Mouse (Mus musculus) embryonic stem cell, embryonic (primary cell): ENCODE data around the gene Dixdc1.

Experiments
- CTCF ChIA-PET, 4 experiments: fragments of 300-600 bp in 2 of 4; fragments of 350-600 bp in 2 of 4; sonication (Branson Sonifier 250); formaldehyde crosslinking; loops; one replicate each; lab custom pipeline; 2022; ENCODE audit warnings: inconsistent platforms in 2 of 4; lab: Charles Lee
- POLR2A ChIA-PET, 4 experiments: fragments of 300-600 bp in 2 of 4; fragments of 350-600 bp in 2 of 4; sonication (Branson Sonifier 250); formaldehyde crosslinking; loops; one replicate each; lab custom pipeline; 2022; ENCODE audit warnings: antibody characterized with exemption in 4 of 4, inconsistent platforms in 1 of 4; lab: Charles Lee

Dixdc1 gene

DNA sequence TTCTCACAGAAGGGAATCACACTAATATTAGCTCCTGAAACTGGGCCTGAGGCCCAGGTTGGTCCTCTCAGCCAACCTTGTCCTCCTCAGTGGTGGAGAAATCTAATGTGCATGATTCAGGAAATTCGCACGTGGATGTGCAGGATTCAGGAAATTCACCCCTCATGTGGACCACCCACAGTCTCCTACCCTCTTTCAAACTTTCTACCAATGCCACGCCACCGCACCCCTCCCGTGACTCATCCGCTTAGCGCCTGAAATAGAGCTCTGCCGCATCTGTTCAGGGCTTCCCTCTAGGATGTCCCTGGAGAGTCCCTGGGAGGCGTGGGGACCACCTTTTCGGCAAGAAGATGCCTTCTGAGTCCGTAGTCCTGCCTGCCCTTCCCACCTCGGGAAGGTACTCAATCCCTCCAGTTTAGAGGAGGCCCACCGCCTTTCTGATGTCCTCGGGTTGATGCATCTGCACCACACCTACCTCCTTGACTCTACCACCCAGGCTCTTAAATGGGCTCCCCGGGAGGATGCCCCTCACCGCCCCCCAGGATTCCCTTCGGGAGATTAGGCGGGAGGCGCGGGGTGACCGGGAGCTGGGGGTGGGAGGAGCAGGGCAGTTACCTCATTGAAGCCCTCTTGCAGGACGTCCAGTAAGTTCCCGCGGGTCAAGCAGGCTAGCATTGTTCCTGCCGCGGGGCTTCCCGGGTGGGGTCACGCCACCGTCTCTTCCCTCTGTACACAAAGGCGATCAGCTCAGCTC lies 12.0 kb downstream of the Dixdc1 start:
- ChIA-PET CTCF (interaction anchor here in 2 of 4 experiments (0.5 to 1.0 kb wide), 5 partner anchors 18 to 280 kb away, joined by 3 read pairs; partner anchors contain the start of genes Fdxacb1 (in 1 of the 2), Sdhd (in 1 of the 2) and Timm8b (in 1 of the 2)), POLR2A (interaction anchor here in 3 of 4 experiments (0.6 to 5.9 kb wide), 26 partner anchors 8 to 272 kb away, joined by 3 to 23 read pairs (median 4); partner anchors contain the start of genes 2310030G06Rik (in 2 of the 3), Dixdc1 (in 2 of the 3), Fdxacb1 (in 2 of the 3) and Cryab (in 1 of the 3))

DNA sequence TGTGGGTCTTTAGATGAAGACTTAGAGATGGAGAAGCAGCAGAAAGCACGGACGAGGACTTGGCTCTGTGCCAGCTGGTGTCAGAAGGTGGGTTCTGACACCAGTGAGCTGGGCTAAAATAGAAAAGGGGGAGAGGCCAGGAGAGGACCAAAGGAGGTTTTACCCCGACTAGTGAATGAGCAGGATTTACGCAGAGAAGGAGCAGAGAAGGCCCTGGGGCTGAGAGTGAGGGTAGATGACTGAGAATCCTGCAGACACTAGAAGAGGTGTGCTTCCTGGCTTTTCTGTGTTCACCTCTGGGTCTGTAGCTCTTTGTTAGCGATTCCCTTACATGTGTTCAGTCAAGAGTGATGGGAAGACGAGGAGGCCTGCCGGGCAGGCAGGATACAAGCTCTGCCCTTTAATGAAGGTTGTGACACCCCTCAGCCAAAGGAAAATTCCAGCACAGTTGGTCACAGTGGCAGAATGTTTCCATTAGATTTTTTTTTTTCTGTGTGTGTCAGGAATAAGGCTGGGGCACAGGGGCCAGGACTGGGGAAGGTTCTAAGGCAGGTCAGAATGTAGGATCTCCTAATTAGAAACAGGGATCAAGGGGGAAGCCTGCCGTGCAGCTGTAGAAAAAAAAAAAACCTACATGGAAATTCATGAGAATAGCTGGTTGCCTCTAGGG lies 13.3 kb downstream of the Dixdc1 start:
- POLR2A ChIA-PET, result interaction anchor here in 3 of 4 experiments (0.6 to 5.9 kb wide), 10 partner anchors 8 to 42 kb away, joined by 3 to 23 read pairs (median 8); partner anchors contain the start of genes 2310030G06Rik (in 3 of the 3), Dixdc1 (in 2 of the 3) and Fdxacb1 (in 2 of the 3)
- CTCF ChIA-PET, result interaction anchor here in 1 of 4 experiments (0.6 kb wide), 1 partner anchor 74 kb away, joined by 4 read pairs; no protein-coding TSS in a partner anchor

DNA sequence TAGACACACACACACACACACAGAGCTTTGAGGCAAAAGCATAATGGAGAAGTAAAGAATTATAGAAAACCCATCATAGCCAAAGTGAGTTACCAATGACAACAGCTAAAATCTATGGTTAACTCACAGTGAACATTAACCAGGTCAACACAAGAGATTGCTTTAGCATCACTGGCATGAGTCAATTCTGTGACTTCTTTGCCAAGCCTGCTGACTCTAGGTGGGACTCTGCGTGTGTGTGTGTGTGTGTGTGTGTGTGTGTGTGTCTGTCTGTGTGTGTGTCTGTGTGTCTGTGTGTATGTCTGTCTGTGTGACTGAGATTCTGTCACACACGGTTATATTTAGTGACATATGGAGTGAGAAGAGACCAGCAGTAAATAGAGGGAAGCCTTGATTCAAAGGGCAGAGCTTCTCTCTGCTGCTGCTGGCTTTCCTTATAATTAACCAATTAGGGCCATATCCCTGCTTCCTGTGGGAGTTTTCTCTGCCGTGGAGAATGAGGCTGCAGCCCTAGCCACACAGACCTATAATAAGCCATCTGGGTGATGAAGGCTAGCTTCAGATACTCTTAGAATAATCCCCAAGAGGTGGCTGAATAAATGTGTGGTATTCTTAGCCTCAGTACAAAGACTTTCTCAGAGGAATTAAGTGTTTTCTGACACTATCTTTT lies 14.5 kb downstream of the Dixdc1 start:
- ChIA-PET CTCF (interaction anchor here in 1 of 4 experiments (0.6 kb wide), 1 partner anchor 12 kb away, joined by 3 read pairs; no protein-coding TSS in a partner anchor), POLR2A (interaction anchor here in 2 of 4 experiments (0.5 to 0.9 kb wide), 2 partner anchors 27 to 28 kb away, joined by 3 read pairs; no protein-coding TSS in a partner anchor)

DNA sequence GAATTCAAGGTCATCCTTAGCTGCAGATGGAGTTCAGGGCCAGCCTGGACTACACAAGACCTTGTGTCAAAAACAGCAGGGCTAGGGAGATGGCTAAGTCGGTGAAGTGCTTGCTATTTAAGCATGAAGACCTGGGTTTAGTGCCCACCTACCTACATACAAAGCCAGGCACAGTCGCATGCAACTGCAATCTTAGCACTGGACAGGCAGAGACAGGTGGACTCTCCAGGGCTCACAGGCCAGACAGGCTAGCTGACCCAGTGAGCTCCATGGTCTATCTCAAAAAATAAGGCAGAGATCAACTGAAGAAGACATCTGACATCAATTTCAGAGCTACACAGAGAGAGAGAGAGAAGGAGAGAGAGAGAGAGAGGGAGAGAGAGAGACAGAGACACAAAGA lies 15.2 kb downstream of the Dixdc1 start:
- ChIA-PET POLR2A (interaction anchor here in 1 of 4 experiments (0.9 to 1.2 kb wide), 3 partner anchors 9 to 26 kb away, joined by 3 read pairs; no protein-coding TSS in a partner anchor), CTCF (interaction anchor here in 1 of 4 experiments (0.6 kb wide), 1 partner anchor 13 kb away, joined by 3 read pairs; no protein-coding TSS in a partner anchor)

DNA sequence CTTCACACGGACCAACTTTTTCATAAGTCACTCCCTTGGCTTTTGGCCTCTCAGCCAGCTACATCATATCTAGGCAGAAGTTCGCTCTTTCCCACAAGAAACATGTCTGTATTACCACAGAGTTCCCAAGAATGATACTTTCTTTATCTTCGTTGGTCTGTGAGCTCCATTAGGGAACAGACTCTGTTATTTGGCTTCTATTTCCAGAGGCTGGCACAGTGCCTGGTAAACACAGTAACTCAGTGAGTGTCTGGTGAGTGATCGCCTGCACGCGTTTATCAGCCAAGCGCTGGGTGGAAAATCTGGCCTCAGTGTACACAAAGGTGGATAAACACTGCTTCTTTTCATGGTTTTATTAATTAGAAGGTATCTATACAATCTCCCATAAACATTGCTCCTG lies 15.9 kb downstream of the Dixdc1 start:
- CTCF ChIA-PET, result no interaction called here
- POLR2A ChIA-PET, result interaction anchor here in 1 of 4 experiments (0.7 to 1.2 kb wide), 3 partner anchors 10 to 29 kb away, joined by 3 read pairs; no protein-coding TSS in a partner anchor

DNA sequence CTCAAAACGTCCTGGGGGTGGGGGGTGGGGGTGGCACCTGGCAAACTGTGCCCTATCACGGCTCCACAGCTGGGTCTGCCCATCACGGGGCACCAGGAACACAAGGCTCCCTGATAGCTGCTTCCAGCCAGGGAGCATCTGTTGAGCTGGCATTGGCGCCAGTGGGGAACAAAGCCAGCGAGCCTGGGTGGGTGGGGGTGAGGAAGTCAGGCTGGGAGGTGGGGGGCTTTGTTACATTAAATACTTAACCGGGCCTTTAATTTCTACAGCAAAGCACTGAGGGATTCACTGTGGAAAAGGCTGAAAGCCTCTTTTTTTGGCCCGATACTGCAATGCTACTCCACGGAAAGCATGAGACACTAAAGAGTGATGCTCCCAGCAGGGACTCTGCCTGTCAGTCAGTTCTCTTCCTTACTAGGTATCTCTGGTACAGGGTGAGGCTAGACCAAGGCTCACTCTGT lies 16.8 kb downstream of the Dixdc1 start:
- CTCF ChIA-PET, result interaction anchor here in 2 of 4 experiments (0.6 to 1.2 kb wide), 6 partner anchors 7 to 47 kb away, joined by 3 read pairs; partner anchors contain the start of genes Dixdc1 (in 1 of the 2) and Fdxacb1 (in 1 of the 2)
- POLR2A ChIA-PET, result interaction anchor here in 2 of 4 experiments (0.6 to 2.0 kb wide), 4 partner anchors 21 to 113 kb away, joined by 3 to 7 read pairs (median 4); no protein-coding TSS in a partner anchor

DNA sequence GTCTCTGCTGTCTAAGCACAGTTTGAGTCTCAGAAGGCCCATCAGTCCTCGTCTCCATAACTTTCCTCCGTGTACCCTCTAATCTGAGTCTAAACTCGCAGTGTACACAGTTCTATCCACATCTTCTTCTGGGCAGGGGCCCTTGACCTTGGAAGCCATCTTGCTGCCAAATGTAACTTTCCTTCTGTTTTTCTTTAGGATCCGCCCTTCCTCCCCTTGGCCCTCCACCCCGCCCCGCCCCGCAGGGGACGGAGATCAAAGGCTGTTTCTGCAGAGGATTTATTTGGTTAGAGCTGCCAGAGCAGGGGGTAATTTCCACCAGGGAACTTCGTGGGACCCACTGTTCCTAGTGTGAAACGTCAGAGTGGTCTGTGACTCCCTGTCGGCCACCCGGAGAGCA lies 18.3 kb downstream of the Dixdc1 start:
- CTCF ChIA-PET, result interaction anchor here in 2 of 4 experiments (0.7 to 1.6 kb wide), 2 partner anchors 40 to 47 kb away, joined by 3 to 4 read pairs; partner anchors contain the start of gene Fdxacb1 (in 1 of the 2)

DNA sequence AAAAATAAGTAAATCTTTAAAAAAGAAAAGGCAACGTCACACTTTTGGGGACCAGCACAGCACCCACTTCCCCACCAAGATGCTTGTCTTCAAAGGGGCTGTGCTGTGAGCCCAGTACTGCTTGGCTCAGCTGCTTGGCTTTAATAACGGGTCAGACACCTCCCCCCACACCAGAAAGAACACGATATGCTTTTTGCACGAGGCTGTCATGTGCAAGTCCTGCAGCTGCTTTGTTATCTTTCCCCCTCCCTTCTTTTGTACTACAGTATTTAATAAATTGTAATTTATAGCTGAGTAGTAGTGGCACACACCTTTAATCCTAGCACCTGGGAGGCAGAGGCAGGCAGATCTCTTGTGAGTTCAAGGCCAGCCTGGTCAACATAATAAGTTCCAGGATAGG lies 20.4 kb downstream of the Dixdc1 start:
- POLR2A ChIA-PET, result interaction anchor here in 3 of 4 experiments (0.7 to 2.2 kb wide), 7 partner anchors 8 to 21 kb away, joined by 3 to 15 read pairs (median 3); partner anchors contain the start of gene Dixdc1 (in 2 of the 3)
- CTCF ChIA-PET, result no interaction called here

More for the DNA sequence above, 18.3 kb downstream of the Dixdc1 start:
- POLR2A ChIA-PET, result interaction anchor here in 2 of 4 experiments (1.1 to 2.0 kb wide), 5 partner anchors 9 to 47 kb away, joined by 3 to 8 read pairs (median 4); partner anchors contain the start of gene Fdxacb1 (in 1 of the 2)

DNA sequence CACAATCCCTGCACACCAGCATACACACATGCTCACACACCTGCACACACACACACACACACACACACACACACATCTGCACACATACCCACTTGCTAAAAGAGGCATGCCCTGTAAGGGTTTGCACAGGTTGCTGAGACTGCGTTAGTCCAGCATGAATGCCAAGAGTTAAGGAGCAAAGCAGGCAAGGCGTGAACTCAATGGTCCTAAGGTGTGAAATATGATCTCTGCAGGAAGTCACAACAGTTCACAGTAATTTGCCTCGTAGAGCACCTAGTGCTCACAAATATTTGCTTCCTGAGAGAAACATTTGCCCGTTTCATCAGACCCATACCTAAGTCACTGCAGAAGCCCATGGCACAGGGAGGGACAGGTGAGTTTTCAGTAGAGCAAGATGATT lies 25.1 kb downstream of the Dixdc1 start:
- ChIA-PET POLR2A (no interaction called here), CTCF (no interaction called here)

DNA sequence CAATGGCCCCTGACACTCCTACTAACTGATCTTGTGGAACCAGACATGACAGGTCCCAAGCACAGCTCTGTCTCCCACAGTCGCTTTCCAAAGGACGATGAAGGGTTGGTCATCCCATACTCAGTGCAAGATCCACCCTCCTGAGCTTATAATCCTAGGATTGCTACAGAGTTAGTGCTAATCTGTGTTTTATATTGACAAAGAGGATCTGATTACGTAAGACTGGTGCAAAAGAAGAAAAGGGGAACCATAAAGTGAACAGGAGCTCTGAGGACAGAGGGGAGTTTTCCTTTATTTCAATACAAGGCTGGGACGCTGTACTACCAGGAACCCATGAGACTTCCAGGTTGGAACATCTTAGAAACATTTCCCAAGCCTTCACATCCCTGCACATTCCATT lies 28.0 kb downstream of the Dixdc1 start:
- ChIA-PET POLR2A (interaction anchor here in 2 of 4 experiments (0.5 to 1.0 kb wide), 4 partner anchors 9 to 1730 kb away, joined by 3 to 4 read pairs (median 4); partner anchors contain the start of gene Alg9 (in 1 of the 2)), CTCF (interaction anchor here in 2 of 4 experiments (0.8 to 1.2 kb wide), 3 partner anchors 12 to 35 kb away, joined by 3 to 4 read pairs (median 3); partner anchors contain the start of gene 2310030G06Rik (in 1 of the 2))

DNA sequence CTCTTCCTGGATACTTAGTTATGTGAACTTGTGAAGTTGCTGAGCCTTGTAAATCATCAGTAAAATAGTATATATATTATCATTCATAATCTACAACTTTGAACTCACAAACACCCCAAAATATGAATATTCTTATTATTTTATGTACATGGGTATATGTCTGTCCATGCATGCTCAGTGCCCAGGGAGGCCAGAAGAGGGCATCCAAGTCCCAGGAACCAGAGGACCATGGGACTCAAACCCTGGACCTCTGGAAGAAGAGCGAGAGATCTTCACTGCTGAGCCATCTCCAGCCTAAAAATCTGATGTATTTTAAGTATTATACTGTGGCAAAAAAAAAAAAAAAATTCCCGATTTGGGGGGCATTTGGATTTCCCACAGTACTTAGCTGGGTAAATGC lies 30.2 kb downstream of the Dixdc1 start:
- ChIA-PET POLR2A (interaction anchor here in 2 of 4 experiments (0.7 to 1.6 kb wide), 6 partner anchors 10 to 1306 kb away, joined by 3 to 7 read pairs (median 3); no protein-coding TSS in a partner anchor), CTCF (interaction anchor here in 3 of 4 experiments (0.6 to 1.5 kb wide), 4 partner anchors 9 to 37 kb away, joined by 3 to 4 read pairs (median 4); partner anchors contain the start of gene 2310030G06Rik (in 1 of the 3))

DNA sequence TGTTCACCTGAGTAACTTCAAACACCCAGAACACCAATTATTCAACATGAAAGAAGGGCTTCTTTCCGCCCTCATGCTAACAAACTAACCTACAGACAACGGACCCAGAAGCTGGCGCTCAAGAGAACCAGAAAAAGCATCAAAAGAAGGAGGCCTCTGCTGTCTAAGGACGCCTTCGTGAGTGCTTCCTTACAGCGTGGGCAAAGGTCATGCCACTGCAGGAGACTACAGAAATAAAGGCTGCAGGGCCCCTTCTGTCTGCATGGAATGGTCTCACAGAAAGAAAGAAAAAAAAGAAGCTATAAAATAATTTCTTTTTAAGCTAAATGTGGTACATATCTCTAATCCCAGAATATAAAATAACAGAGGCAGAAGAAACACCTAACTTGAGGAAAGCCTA lies 34.4 kb downstream of the Dixdc1 start:
- CTCF ChIA-PET, result interaction anchor here in 2 of 4 experiments (0.5 to 1.4 kb wide), 2 partner anchors 54 to 63 kb away, joined by 3 read pairs; partner anchors contain the start of gene Fdxacb1 (in 1 of the 2)
- POLR2A ChIA-PET, result interaction anchor here in 1 of 4 experiments (0.8 to 1.0 kb wide), 2 partner anchors 23 to 63 kb away, joined by 3 read pairs; partner anchors contain the start of gene Fdxacb1

DNA sequence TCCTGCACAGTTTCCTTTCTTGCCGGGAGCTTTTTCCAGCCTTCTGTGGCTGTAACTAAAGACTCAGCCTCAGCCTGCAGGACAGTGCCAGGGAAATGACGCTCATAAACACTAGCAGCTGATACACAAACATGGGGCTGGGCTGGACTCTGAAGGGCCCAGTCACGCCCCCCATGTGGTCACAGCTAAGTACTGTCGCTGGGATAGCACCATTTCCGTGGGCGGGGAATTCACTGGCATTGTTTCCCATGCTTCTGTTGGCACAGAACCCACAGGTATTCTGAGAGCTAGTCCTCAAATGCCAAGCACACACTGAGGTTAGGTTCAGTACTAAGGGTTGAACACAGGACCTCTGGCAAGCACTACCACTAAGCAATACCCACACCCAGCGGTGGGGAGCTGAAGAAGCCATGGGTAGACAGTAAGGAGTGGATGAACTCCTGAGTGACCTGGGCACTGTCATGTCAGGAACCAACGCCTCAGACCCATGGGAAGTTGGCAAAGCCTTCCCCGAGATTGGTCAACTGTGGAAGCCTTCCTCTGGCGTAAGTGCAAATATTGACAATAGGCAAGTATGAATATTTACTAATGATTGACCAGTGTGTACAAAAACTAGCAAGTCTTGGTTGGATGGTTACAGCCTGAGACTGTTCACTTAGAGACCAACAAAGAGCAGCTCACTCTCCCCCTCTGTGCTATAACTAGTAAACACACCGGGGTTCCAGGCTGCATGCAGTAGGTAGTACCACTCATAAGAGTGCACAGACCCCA lies 38.2 kb downstream of the Dixdc1 start:
- CTCF ChIA-PET, result interaction anchor here in 1 of 4 experiments (0.8 to 1.1 kb wide), 2 partner anchors 12 to 38 kb away, joined by 3 read pairs; partner anchors contain the start of gene Dixdc1
- POLR2A ChIA-PET, result interaction anchor here in 2 of 4 experiments (0.7 to 1.6 kb wide), 4 partner anchors 10 to 127 kb away, joined by 3 to 4 read pairs (median 3); no protein-coding TSS in a partner anchor

DNA sequence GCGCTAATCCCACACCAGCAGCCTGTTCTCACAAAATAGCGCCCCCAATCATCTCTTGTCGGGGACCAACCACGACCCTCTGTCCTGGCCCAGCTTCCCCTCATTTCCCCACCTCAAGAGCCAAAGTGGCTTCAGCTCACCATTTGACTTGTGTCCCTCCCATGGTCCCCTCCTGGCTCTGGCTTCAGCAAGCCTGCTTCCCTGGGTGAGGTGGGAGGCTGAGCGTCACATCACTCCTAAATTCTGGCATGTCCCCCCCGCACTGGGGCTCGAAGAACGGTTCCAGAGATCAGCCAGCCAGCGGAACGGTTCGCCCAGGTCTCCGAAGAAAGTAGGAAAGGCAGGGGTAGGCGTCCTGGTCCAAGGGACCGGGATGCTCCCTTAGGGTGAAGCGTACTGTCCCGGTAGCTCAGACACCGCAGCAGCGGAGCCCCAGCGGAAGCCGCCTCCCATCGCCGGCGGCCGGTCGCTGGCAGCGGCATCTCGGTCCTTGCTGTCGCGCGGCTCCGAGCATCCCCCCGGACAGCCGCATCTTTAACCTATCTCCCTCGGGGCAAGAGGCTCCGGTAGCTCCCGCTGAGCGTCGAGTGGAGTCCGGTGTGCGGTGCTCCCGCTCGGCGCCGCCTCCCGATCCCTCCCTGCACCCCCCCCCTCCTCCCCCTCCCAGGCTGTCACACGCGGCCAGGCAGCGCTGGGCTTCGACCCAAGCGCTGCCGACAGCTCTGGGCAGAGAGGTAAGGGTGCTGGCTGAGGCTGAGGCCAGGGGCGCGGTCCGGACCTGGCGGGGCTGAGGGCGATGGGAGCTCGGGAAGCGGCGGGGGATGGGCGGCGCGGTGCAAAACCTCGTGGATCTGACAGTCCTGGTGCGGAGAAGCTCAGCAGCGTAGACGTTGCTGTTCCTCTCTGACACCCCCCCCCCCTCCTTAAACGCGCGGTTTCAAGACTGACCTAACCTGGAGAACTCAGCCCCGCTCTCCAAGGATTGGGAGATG lies 40.6 kb downstream of the Dixdc1 start:
- POLR2A ChIA-PET, result interaction anchor here (0.7 to 2.1 kb wide), 21 partner anchors 9 to 102 kb away, joined by 3 to 15 read pairs (median 3); partner anchors contain the start of genes 2310030G06Rik (in 2 of the 4), Dixdc1 (in 2 of the 4), Cryab (in 1 of the 4) and Fdxacb1 (in 1 of the 4)
- CTCF ChIA-PET, result interaction anchor here (0.6 to 1.6 kb wide), 17 partner anchors 10 to 268 kb away, joined by 3 to 13 read pairs (median 4); partner anchors contain the start of genes 2310030G06Rik (in 1 of the 4), Fdxacb1 (in 1 of the 4), Hspb2 (in 1 of the 4) and Pts (in 1 of the 4)
